Mouse (Mus musculus): ENCODE measurements around the gene Gm2056. TPM values are rescaled to one million over a fixed set of nuclear protein-coding genes. Genes with fewer than 3 reads are reported as not detected.

Gm2056 gene
- total RNA-seq (2023) = not detected in 4 replicates

DNA sequence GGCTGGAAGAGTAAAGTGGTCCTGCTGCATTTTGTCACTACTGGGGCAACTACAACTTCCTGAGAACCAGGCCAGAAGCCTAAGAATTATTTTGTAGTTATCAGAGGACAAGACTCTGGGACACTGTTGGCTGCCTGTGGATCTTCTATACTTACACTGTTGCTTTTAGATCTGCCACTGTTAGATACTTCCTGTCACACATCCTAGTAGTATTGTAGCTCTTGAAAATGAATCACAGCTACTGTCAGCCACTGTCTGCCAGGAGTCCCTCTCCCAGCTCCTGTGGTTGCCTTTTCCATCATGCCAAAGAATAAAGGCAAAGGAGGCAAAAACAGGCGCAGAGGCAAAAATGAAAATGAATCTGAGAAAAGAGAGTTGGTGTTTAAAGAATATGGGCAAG is at the start of gene Gm2056:
TSS of gene Gm2056 (plus strand) at position 301 of the 400 bp plus-strand sequence.

GRCm38 (mm10) chr12:88011548-88011947 is 15.3 kb upstream of the Gm2056 start, which contains the start of gene Gm2075:
Gene Gm2075 (plus strand): TSS chr12:88011848.

DNA sequence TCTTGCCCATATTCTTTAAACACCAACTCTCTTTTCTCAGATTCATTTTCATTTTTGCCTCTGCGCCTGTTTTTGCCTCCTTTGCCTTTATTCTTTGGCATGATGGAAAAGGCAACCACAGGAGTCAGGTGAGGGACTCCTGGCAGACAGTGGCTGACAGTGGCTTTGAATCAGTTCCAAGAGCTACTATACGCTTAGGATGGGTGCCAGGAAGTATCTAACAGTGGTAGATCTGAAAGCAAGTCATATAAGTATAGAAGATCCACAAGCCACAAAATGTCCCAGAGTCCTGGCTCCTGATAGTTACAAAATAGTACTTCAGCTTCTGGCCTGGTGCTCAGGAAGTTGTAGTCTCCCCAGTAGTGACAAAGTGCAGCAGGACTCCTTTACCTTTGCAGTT is 8.1 kb upstream of the Gm2056 start, which contains the start of gene Gm6803:
TSS of gene Gm6803 (minus strand) at position 101 of the 400 bp plus-strand sequence.

Other genes with a start within 250 kb of the Gm2056 start
- gene Gm21936, start 231.5 kb upstream of the Gm2056 start, total RNA-seq (2023) = not detected in 4 replicates
- gene BB287469, start 210.4 kb upstream of the Gm2056 start, total RNA-seq (2023) = not detected in 4 replicates
- not detected in 4 replicates for gene Gm2001, start 184.7 kb upstream of the Gm2056 start, total RNA-seq (2023)
- gene Gm2016, start 152.9 kb upstream of the Gm2056 start, total RNA-seq (2023) = not detected in 4 replicates
- gene Gm2022, start 131.6 kb upstream of the Gm2056 start, total RNA-seq (2023) = not detected in 4 replicates
- not detected in 4 replicates for gene Gm2035, start 107.1 kb upstream of the Gm2056 start, total RNA-seq (2023)
- not detected in 4 replicates for gene Gm2042, start 72.9 kb upstream of the Gm2056 start, total RNA-seq (2023)
- not detected in 4 replicates for gene Gm2075, start 15.2 kb upstream of the Gm2056 start, total RNA-seq (2023)
- gene Gm6803, start 8.2 kb upstream of the Gm2056 start, total RNA-seq (2023) = not detected in 4 replicates
- not detected in 4 replicates for gene Gm16368, start 56.7 kb downstream of the Gm2056 start, total RNA-seq (2023)
- not detected in 4 replicates for gene Gm10436, start 155.1 kb downstream of the Gm2056 start, total RNA-seq (2023)
- gene Gm8332, start 223.1 kb downstream of the Gm2056 start, total RNA-seq (2023) = not detected in 4 replicates
- gene Gm5662, start 247.5 kb downstream of the Gm2056 start, total RNA-seq (2023) = not detected in 4 replicates

Measured in B cell, adult 62 days (primary cell).